Mouse (Mus musculus): ENCODE results near the gene Olfm2. TPM values are rescaled to one million over a fixed set of nuclear protein-coding genes. Genes with fewer than 3 reads are reported as not detected.
"Not testable (repeated sequence)": the region's sequence is repeated elsewhere in the genome, so short reads cannot be mapped to it uniquely, and the experiment has no call there.

Gene Olfm2
- total RNA-seq, 2 experiments from 2014 or later = 0.20 TPM

DNA sequence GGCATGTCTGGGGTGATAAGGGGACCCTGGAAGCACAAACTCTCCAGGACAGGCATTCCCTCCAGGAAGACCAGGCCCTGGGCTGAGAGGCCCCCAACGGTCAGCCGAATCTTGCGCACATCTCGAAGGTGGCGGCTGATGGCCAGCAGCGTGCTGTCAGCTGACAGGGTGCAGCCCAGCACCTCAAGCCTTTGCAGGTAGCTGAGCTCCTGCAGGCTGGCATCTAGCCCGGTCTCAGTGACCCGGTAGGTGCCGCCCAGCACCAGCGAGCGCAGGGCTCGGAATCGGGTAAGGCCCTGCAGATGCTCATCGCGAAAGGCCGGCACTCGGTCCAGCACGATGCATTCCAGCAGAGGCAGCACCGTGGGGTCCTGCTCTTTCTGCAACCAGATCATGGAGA, 107.6 kb downstream of the Olfm2 start:
- intact Hi-C loops (cut with DNase I) = no loop called here
- DNase-seq = peak; percentile 33
- Histone ChIP-seq H3K27ac (no peak overlapping the region), H3K4me3 (no peak overlapping the region)
- no peak for TF ChIP-seq CTCF (IDR thresholded peaks at IDR 0.05)

GRCm38 (mm10) chr9:20636790-20637189, 109.4 kb downstream of the Olfm2 start:
- no peak for DNase-seq
- Histone ChIP-seq H3K27ac (no peak overlapping the region), H3K4me3 (no peak overlapping the region)
- intact Hi-C loops (cut with DNase I) = no loop called here
- no peak for TF ChIP-seq CTCF (IDR thresholded peaks at IDR 0.05)

DNA sequence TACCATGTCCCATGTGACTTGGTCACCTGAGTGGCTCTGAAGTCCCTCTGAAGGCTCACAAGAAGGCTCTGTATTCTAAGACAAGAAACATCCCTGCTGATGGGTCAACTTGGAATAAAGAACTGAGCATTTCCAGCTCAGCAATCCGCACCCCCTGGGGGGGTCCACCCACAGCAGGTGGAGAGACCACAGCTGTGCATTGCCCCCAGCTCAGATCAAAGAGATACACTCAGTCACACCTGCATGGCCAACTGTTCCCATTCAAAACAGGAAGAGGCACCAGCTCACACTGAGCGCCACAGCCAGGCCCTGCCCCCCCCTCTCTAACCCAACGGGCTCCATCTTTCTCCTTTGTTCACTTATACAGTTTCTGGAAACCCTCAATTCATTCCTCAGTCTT, 109.9 kb downstream of the Olfm2 start:
- Histone ChIP-seq H3K27ac (no peak overlapping the region), H3K4me3 (no peak overlapping the region)
- intact Hi-C loops (cut with DNase I) = no loop called here
- no peak for DNase-seq
- no peak for TF ChIP-seq CTCF (IDR thresholded peaks at IDR 0.05)

- intact Hi-C loops (cut with DNase I); H3K27ac ChIP-seq: not testable (repeated sequence)
These were observed 110.5 kb downstream of the Olfm2 start for GRCm38 (mm10) chr9:20635676-20636075.

DNA sequence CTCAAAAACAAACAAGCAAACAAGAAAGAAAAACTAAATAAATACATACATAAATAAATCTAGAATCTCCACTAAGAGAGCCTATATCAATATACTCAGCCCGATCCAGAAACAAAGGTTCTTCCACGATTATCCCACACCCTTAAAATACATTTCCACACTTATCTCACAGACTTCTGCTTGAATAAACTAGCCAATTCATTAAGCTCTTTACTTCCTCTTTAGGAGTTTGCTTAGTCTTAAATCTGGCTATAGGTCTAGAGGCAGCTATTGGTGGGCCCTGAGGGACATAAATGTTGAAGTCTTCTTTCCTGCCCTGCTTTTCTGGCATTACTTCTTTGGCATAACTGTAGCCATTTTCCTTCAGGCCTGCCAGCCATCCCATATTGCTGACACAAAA, 114.8 kb downstream of the Olfm2 start:
- no peak for DNase-seq
- intact Hi-C loops (cut with DNase I) = no loop called here
- no peak for TF ChIP-seq CTCF (IDR thresholded peaks at IDR 0.05)

More at GRCm38 (mm10) chr9:20635676-20636075, 110.5 kb downstream of the Olfm2 start:
- DNase-seq, H3K4me3 ChIP-seq: not testable (repeated sequence)

More for the DNA sequence above, 114.8 kb downstream of the Olfm2 start:
- no peak overlapping the region for H3K27ac ChIP-seq
- H3K4me3 ChIP-seq = no peak overlapping the region

Other genes with a start within 250 kb of the Olfm2 start
- gene Zfp266, start 224.9 kb downstream of the Olfm2 start, total RNA-seq (2021) = 10 to 100 TPM; 16.6 to 18.4 TPM
- 1 to 10 TPM; 2.6 to 3.8 TPM for gene Zfp846, start 165.1 kb downstream of the Olfm2 start, total RNA-seq (2021)
- 100 to 1,000 TPM; 188 to 210 TPM for gene Ubl5, start 103.5 kb downstream of the Olfm2 start, total RNA-seq (2021)
- gene Fbxl12, start 101.6 kb downstream of the Olfm2 start, total RNA-seq (2021) = 1 to 10 TPM; 4.7 to 5.3 TPM
- gene Pin1, start 94.3 kb downstream of the Olfm2 start, total RNA-seq (2021) = 10 to 100 TPM; 13.0 to 15.0 TPM
- 10 to 100 TPM; 12.8 to 22.5 TPM for gene Col5a3, start 68.7 kb upstream of the Olfm2 start, total RNA-seq (2021)
- gene Rdh8, start 72.2 kb upstream of the Olfm2 start, total RNA-seq (2021) = under 1 TPM in 1 of 2 experiments, not detected in 1; 0.56 TPM
- gene A230050P20Rik, start 122.3 kb upstream of the Olfm2 start, total RNA-seq (2021) = 1 to 10 TPM; 2.1 to 2.3 TPM
- gene Angptl6, start 133.4 kb upstream of the Olfm2 start, total RNA-seq (2021) = 1 to 10 TPM; 5.1 to 7.0 TPM
- 1 to 10 TPM; 7.9 to 8.6 TPM for gene Ppan, start 141.8 kb upstream of the Olfm2 start, total RNA-seq (2021)
- 100 to 1,000 TPM in 1 of 2 experiments, 10 to 100 TPM in 1; 97.0 to 102 TPM for gene Eif3g, start 152.3 kb upstream of the Olfm2 start, total RNA-seq (2021)
- gene Dnmt1, start 213.5 kb upstream of the Olfm2 start, total RNA-seq (2021) = 1 to 10 TPM; 5.2 to 7.9 TPM
- gene S1pr2, start 230.4 kb upstream of the Olfm2 start, total RNA-seq (2021) = 1 to 10 TPM; 2.0 to 2.3 TPM